Mouse (Mus musculus): Measurements from ENCODE around the gene Chpf. TPM values are rescaled to one million over a fixed set of nuclear protein-coding genes. Genes with fewer than 3 reads are reported as not detected.
A peak's percentile ranks its signal among the peaks of the same experiment; 100 is the strongest.

The Chpf gene
- polyA plus RNA-seq, 1 experiment, result 13.3 TPM

- Histone ChIP-seq H3K4me1 (ENCODE audit: control insufficient read depth, insufficient read depth, low read length) (peaks cover 2% of the 10 kb centered on the region), H3K4me3 (ENCODE audit: low read depth, low read length) (peak within 1 kb of the TSS; percentile 77), H3K27me3 (ENCODE audit: control insufficient read depth, insufficient read depth, low read length, poor library complexity, severe bottlenecking) (no peaks in the 10 kb centered on the region), H3K27ac (ENCODE audit: insufficient read depth, low read length) (no peak within 1 kb of the TSS), H3K36me3 (ENCODE audit: control insufficient read depth, insufficient read depth, low read length, poor library complexity, severe bottlenecking) (no peaks in the 10 kb centered on the region), H3K9ac (ENCODE audit: low read depth, poor library complexity, severe bottlenecking) (peak within 1 kb of the TSS; percentile 66), H3K9me3 (replicated peaks; ENCODE audit: control insufficient read depth, insufficient read depth, low read length, poor library complexity, severe bottlenecking) (no peaks in the 10 kb centered on the region)
- no peak for TF ChIP-seq CTCF (IDR thresholded peaks at IDR 0.05; ENCODE audit: low read depth, low read length)
- peak; percentile 83 for TF ChIP-seq POLR2A (IDR thresholded peaks at IDR 0.05; ENCODE audit: insufficient read depth, low read length)
- TF ChIP-seq EP300 (IDR thresholded peaks at IDR 0.05; ENCODE audit: insufficient read depth, low read depth, low read length), result no peak
Measured at GRCm38 (mm10) chr1:75435475-75436328, 43.4 kb downstream of the Chpf start, which contains the start of gene Gmppa. Gene Gmppa (plus strand): TSS chr1:75435930.

- H3K27me3 ChIP-seq (ENCODE audit: control insufficient read depth, insufficient read depth, low read length, poor library complexity, severe bottlenecking), result peaks cover 21% of the 10 kb centered on the region
- H3K9ac ChIP-seq (ENCODE audit: low read depth, poor library complexity, severe bottlenecking), result no peak overlapping the region
- TF ChIP-seq CTCF (IDR thresholded peaks at IDR 0.05; ENCODE audit: low read depth, low read length) (peak; percentile 71), POLR2A (IDR thresholded peaks at IDR 0.05; ENCODE audit: insufficient read depth, low read length) (no peak)
- peak overlapping the region; percentile 60; the same call in 1 of the 2 replicates for H3K27ac ChIP-seq (ENCODE audit: insufficient read depth, low read length)
- H3K4me1 ChIP-seq (ENCODE audit: control insufficient read depth, insufficient read depth, low read length), result no peaks in the 10 kb centered on the region
- no peaks in the 10 kb centered on the region for H3K36me3 ChIP-seq (ENCODE audit: control insufficient read depth, insufficient read depth, low read length, poor library complexity, severe bottlenecking)
- no peaks in the 10 kb centered on the region for H3K9me3 ChIP-seq (replicated peaks; ENCODE audit: control insufficient read depth, insufficient read depth, low read length, poor library complexity, severe bottlenecking)
- H3K4me3 ChIP-seq (ENCODE audit: low read depth, low read length), result 0 out of 2 replicates have a peak overlapping the region, but pooled peaks have one; percentile 12
Measured at GRCm38 (mm10) chr1:75425796-75426471, 53.2 kb downstream of the Chpf start.

Other genes starting within 250 kb of the Chpf start
- not detected in 2 replicates for gene A630095N17Rik, start 247.2 kb downstream of the Chpf start, polyA plus RNA-seq (2011; ENCODE audit: insufficient read depth, insufficient read length, low read depth, missing spikeins)
- 18.9 and 23.8 TPM in 2 replicates for gene Dnajb2, start 242.9 kb downstream of the Chpf start, polyA plus RNA-seq (2011; ENCODE audit: insufficient read depth, insufficient read length, low read depth, missing spikeins)
- gene Ptprn, start 214.8 kb downstream of the Chpf start, polyA plus RNA-seq (2011; ENCODE audit: insufficient read depth, insufficient read length, low read depth, missing spikeins), result 9.1 and 10.1 TPM in 2 replicates
- gene Resp18, start 200.9 kb downstream of the Chpf start, polyA plus RNA-seq (2011; ENCODE audit: insufficient read depth, insufficient read length, low read depth, missing spikeins), result not detected in 2 replicates
- 104 and 105 TPM in 2 replicates for gene Dnpep, start 161.3 kb downstream of the Chpf start, polyA plus RNA-seq (2011; ENCODE audit: insufficient read depth, insufficient read length, low read depth, missing spikeins)
- 18.2 and 23.3 TPM in 2 replicates for gene Des, start 119.0 kb downstream of the Chpf start, polyA plus RNA-seq (2011; ENCODE audit: insufficient read depth, insufficient read length, low read depth, missing spikeins)
- gene Speg, start 104.0 kb downstream of the Chpf start, polyA plus RNA-seq (2011; ENCODE audit: insufficient read depth, insufficient read length, low read depth, missing spikeins), result 18.0 and 19.8 TPM in 2 replicates
- 35.2 and 36.5 TPM in 2 replicates for gene Gmppa, start 43.4 kb downstream of the Chpf start, polyA plus RNA-seq (2011; ENCODE audit: insufficient read depth, insufficient read length, low read depth, missing spikeins)
- not detected in 2 replicates for gene Asic4, start 28.9 kb downstream of the Chpf start, polyA plus RNA-seq (2011; ENCODE audit: insufficient read depth, insufficient read length, low read depth, missing spikeins)
- 0.27 and 0.53 TPM in 2 replicates for gene Tmem198, start 225 bp upstream of the Chpf start, polyA plus RNA-seq (2011; ENCODE audit: insufficient read depth, insufficient read length, low read depth, missing spikeins)
- gene Obsl1, start 27.1 kb upstream of the Chpf start, polyA plus RNA-seq (2011; ENCODE audit: insufficient read depth, insufficient read length, low read depth, missing spikeins), result 32.6 and 32.9 TPM in 2 replicates
- 1.9 and 2.4 TPM in 2 replicates for gene Inha, start 27.8 kb upstream of the Chpf start, polyA plus RNA-seq (2011; ENCODE audit: insufficient read depth, insufficient read length, low read depth, missing spikeins)
- 18.8 and 22.7 TPM in 2 replicates for gene Stk11ip, start 42.2 kb upstream of the Chpf start, polyA plus RNA-seq (2011; ENCODE audit: insufficient read depth, insufficient read length, low read depth, missing spikeins)
- 6.6 and 7.4 TPM in 2 replicates for gene Slc4a3, start 67.0 kb upstream of the Chpf start, polyA plus RNA-seq (2011; ENCODE audit: insufficient read depth, insufficient read length, low read depth, missing spikeins)

All from ES-Bruce4 (cell line).